Mouse (Mus musculus) T-cell, adult 66 days (primary cell): ENCODE data around the gene Cemip2. TPM values are rescaled to one million over a fixed set of nuclear protein-coding genes. Genes with fewer than 3 reads are reported as not detected.

ENCODE experiments used
- total RNA-seq, 2 experiments: library from RNA; stranded (reverse); gene quantifications; 3 replicates in 1 of 2; 4 replicates in 1 of 2; pipeline ENCODE4 v1.2.4; 2023

The Cemip2 gene
- total RNA-seq: 1 to 10 TPM; 2.6 to 3.9 TPM

DNA sequence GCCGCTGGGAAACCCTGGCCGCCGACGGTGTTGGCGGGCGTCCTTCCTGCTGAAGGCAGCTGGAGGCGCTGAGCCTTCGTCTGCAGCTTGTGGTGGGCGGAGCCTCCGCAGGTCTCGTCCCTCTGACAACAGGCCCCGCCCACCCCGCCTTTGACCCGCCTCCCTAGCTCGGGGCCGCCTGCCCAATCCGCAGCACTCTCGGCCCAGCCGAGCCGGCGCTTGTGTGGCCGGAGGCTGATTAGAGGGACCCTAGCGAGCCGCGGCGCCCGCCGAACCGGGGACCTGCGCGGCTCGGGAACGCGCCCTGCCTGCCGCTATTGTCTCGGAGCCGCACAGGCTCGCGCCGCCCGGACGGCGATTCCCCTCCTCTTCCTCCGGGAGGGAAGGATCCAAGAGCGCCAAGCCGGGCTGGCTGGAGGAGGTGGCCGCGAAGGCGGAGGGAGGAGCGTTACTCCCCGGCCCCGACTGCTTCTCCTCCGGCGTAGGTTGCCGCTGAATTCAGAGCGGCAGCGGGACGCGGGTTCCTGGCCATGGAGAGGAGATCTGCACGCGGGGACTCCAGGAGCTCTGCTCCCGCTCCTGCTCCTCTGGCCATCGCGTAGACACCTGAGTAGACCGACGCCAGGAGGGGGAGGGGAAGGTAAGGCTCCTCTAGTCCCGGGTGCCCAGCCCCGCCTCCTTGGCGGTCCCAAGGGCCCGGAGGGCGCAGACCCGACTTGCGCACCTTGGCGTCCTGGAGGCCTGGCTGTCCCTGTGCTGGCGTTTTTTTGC is at the start of gene Cemip2:
Gene Cemip2, plus strand, starts transcription at position 196 of the 771 bp plus-strand sequence.

Other genes starting within 250 kb of the Cemip2 start
- 10 to 100 TPM; 29.1 to 37.6 TPM for gene 1110059E24Rik, start 125.4 kb upstream of the Cemip2 start, total RNA-seq
- gene Abhd17b, start 125.2 kb upstream of the Cemip2 start, total RNA-seq: 10 to 100 TPM; 25.5 to 26.5 TPM